Mouse (Mus musculus) testis, postnatal 10 days (tissue): ENCODE results near the gene Pibf1.
A peak's percentile ranks its signal among the peaks of the same experiment; 100 is the strongest.

Source experiments
- DNase-seq: peaks from one replicate; pipeline ENCODE4 v3.0.0; 2021; ENCODE audit warnings: low spot score

Gene Pibf1

DNA sequence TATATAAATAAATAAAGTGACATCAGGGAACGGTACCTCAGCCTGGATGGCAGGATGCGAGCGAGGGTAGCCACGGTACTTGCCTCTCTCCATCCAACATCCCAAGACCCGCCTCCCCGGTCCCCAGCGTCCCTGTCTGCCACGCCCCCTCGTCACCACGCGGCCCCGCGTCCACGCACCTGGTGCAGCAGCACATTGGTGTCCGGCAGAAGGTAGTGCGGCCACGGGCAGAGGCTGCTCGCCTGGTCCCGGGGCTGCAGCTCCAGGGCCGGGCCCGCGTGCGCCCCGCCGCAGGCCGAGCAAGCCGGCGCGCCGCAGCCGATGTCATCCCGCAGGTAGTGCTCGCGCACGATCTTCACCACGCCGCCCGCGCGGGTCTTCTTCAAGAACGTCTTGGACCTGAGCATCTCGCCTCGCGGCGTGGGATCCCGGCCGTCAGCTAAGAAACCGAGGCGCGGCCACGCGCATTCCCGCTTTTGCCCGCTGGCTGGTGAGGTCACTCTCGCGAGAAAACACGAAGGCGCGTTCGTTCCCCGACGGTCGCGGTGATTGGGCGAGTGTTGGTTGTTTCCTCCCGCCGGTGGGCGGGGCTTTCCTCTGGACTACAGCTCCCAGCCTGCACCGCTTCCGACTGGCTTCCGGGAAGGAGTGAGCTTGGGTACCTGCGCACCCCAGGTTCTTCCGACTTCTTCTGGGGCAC, at the start of gene Pibf1, which contains the start of gene Dis3:
TSS of gene Pibf1 (plus strand) at position 158 of the 700 bp plus-strand sequence.
TSS of gene Dis3 (minus strand) at position 504 of the 700 bp plus-strand sequence.
- DNase-seq = peak; percentile 99

DNA sequence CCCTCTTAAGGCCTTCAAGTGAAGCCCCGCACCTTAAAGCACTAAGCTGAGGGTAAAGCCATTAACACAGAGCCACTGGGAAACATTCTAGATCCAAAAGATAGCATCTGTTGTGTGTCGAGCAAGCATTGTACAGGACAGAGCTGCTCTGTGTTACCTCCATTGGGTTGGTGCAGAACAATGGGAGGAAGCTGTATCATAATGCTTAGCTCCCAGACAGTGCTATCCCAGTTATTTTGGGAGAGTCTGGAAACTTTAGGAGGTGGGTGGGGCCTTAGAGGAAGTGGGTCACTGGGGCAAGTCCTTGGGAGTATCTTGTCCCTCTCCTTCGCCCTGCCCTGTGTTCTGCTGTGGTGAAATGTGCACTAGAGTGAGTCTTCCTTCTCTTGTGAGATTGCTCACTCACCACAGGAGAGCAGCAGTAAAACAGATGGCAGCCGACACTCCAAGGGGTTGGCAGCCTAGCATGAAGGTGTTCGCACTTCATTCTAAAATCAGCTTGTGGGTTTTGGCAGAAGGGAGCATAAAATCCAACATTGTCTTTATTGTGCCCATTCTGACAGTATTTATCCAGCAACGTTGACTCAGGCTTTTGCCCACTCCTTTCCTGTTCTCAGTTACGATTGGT, 40.2 kb upstream of the Pibf1 start:
- no peak for DNase-seq

DNA sequence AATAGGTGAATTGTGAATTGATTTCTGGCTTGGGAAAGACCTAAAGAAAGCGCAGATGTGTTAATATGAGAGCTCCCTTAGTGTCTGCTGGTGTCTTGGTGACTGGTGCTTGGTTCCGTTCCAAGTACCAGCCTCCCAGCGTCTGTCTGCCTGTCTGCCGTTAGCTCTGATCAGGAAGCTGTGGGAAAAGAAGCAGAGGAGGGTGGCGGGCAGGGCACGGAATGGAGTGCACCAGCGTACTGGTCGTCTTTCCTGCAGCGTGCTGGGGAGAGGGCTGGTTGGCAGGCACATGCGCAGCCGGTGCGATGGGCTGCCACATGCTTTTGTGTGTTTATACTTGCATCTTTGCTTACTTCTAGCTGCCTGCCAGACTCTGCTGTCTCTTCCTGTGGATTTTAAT, 38.6 kb upstream of the Pibf1 start:
- DNase-seq = no peak

DNA sequence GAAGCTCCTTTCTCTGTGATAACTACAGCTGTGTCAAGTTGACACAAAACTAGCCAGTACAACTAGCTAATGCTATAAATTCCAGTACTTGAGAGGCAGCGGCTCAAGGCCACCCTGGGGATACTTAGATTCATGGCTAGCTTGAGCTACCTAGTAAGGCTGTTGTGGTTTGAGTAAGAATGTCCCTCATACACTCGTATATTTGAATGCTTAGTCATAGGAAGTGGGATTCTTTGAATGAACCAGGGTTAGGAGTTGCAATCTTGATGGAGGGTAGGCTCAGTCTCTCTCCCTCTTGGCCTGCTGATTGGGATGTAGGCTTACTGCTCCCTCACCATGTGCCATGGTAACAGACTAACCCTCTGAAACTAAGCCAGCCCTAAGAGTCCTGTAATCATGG, 36.1 kb upstream of the Pibf1 start:
- no peak for DNase-seq

DNA sequence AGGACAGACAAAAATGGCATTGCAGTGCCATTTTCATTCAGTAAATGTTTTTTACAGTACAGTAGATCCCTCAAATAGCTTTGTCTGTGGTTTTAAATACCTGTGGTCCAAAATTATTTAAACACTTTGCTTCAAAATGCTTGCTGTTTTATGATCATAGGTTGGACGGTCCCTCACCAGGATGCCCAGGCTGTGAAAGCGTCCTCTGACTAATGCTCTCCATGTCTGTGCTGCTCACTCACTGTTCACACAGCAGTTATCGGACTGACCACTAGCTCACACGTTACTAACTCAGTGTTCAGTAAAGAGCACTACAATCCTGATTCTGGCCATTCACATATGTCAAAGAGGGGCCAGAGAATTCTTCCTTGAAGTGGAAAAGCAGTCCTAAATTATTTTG, 28.1 kb upstream of the Pibf1 start:
- no peak for DNase-seq

DNA sequence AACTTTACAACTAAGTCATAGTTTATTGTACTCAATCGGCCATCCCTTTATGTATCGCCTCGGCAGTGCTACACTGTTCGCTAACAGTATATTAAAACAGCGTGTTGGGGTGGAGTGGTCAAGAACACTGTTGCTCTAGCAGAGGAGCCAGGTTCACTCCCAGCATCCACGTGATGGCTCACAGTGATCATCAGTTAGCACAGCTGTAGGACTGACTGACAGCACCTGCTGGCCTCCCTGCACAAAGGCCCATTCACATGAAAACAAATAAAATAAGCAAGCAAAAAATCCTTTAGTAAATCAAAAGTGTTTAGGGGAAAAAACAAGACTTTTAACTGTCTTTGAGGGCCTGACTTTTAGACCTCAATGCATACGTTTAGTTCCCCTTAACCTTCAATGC, 10.3 kb upstream of the Pibf1 start:
- no peak for DNase-seq

DNA sequence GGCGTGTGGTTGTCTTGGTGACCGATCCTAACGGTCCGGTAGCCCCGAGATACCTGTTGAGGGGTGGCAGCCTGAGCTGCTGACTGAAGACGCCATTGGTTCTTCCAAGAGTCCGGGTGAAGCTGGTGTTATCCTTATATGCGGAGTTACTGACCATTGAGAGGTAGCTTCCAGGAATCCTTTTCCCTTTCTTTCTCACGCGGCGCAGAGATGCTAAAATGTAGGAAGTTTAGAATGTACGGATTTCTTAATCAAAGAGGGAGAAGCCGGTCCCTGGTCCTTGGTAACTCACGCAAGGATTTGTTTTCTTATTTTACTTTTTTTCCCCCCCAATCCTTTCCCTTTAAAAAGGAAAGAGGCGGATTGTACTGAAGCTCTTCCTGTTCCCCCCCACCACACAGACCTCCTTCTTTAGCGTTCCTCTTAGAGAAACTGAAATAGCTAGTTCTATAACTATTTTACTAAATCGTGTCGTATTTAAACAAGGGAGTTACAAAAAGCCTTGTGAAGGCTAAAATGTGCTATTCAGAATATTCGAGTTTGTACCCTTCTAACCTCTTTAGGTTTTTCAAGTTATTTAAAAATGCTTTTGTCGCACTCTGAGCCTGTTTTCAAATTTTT, 853 bp downstream of the Pibf1 start:
- no peak for DNase-seq

DNA sequence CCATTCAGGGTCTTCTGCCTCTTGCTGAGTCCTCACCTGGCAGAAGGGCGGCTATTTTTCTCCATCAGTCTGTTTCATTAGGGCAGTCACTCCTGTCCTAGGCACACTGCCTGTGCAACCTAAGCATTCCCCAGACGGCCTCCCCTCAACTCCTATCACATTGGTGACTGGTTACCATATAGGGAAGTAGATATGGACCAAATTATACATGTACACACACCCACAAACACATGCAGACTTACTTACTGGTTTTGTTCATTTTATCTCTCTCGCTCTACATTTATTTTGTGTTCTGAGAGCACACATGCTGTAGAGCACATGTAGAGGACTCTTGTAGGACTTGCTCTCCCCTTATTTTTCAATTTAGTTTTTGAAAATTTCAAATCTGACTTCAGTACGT, 3.8 kb downstream of the Pibf1 start:
- DNase-seq = no peak

DNA sequence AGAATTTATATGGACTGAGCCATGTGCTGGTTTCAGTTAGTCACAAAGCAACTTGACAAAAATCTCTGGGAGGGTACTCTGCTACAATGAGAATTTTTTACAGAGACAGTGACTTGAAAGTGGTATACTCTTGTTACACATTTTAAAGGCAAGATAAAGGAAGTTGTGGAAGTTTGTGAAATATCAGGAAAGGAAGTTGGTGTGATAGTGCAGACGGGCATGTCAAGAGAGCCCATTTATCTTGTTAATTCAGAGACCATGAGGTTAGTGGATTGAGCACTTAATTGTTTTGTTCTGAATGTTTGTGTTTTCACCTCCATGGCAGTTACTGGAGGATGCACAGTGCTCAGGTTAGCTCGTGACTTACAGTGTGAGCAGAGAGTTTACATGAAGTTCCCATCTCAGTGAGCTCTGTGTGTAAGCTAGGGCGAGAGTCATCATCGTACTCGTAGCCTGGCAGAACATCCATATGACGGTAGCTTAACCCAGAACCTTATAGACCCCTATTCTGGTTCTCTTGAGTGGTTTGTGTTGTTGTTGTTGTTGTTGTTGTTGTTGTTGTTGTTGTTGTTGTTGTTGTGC, 5.4 kb downstream of the Pibf1 start:
- no peak for DNase-seq

DNA sequence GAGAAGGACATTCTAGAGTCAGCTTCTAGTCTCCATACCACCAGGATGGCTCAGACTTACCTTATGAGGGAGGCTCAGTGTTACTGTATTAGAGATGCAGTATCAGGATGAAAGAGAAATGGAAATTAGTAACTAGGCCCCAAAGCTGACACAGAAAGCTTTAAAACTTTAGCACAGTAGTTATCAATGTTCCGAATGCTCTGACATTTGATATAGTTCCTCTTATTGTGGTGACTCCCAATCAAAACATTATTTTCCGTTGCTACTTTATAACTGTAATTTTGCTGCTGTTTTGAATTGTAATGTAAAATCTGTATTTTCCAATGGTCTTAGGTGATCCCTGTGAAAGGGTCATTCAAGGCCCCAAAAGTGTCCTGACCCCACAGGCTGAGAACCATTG, 7.4 kb downstream of the Pibf1 start:
- DNase-seq = no peak

DNA sequence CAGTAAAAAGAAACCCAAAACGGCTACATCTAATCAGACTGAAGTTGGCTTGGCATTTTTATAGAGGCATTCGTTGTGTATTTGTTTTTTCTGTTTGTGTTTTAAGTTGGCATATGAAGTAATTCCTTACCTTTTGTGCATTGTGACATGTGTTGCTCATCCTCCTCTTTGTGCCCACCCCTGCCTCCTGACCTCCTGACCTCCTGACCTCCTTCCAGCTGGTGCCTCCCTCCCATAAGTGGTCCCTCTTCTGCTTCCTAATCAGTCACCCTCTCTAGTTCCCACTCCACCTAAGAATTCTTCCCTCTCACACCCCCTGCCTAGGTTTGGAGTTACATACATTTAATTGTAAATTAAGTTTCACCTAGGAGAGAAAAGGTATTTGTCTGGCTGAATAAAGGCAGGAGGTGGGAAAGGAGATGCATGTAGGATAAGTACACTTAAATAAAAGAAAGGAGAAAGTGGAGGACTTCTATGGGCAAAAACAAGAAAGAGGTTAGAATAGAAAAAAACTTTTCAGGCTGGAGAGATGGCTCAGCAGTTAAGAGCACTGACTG, 8.5 kb downstream of the Pibf1 start:
- DNase-seq = no peak

DNA sequence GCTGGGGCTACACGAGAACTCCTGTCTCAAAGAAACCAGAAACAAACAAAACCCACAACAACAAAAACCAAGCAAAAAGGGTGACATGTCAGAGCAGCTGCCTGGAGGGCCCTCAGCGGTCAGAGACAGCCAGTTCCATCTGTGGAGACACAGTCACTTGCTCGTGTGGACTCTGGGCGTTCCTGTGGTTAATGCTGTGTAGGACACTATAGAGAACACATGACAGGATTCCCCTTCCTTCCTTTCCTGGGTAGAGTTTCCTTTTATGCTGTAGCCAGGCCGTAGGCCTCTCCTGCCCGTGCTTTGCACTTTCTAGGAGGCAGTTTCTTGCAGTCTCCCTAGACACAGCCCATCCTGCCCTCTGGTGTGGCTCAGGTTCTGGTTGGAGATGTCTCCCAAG, 9.5 kb downstream of the Pibf1 start:
- no peak for DNase-seq

DNA sequence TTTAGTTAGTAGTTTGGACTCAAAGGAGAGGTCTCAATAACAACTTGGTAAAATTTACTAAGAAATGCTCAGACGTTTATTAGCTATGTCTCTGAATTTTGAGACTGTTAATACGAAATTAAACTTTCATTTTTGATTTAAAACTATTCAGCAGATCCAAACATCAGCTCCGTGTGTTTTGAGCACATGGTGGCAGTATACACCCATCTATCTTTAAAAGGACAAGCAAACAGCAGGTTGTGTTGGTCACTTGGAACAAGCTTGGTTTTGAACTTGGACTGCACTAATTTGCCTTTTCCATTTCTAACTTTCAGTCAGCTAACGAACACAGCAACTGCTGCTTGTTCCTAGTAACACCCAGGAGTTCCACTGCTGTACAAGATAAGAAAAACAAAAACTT, 18.4 kb downstream of the Pibf1 start:
- no peak for DNase-seq

DNA sequence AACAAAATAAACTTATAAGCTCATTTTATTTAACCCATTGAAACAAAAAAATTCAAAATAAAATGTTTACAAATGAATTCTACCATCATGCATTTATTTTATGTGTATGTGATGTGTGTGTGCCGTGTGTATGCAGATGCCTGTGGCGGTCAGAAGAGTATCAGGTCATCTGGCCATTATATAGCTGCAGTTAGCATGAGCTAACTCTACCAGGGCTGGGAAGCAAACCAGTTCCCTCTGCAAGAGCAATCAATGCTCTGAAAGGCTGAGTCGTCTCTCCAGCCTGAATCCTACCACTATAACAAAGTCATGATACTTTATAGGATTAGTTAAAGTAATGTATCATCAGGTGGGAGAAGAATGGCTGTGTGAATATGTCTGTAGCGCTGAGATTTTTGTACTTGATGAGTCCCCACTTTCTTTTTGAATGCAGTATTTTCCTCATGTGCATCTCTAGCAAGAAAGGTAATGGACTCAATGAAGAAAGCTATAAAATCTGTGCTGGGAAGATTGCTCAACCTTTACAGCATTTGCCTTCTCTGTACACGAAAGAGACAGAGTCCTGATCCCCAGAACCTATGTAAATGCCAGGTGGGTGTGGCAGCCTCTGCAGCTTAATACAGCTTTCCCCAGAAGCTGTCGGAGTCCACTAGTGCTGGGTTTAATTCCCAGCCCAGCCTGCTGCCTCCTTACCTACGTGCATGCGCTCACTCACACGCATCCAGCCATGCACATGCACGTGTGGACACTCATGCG, 22.5 kb downstream of the Pibf1 start:
- DNase-seq = no peak

DNA sequence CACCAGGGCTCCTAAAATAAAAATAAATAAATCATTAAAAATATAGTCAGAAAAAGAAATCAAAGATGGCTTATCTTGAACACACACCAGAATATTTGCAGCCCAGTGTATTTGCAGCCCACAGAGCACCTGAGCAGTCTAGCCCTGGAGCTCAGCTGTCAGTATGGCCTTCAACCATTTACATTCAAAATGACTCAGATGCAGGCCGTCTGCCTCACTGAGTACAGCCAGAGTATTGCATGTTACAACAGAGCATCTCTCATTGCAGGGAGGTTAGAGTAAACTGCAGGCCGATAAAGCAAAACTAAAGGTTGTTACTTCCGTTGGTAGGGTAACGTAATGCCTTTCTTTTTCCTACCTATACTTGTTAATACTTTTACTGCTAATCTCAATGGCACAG, 24.9 kb downstream of the Pibf1 start:
- DNase-seq = no peak

DNA sequence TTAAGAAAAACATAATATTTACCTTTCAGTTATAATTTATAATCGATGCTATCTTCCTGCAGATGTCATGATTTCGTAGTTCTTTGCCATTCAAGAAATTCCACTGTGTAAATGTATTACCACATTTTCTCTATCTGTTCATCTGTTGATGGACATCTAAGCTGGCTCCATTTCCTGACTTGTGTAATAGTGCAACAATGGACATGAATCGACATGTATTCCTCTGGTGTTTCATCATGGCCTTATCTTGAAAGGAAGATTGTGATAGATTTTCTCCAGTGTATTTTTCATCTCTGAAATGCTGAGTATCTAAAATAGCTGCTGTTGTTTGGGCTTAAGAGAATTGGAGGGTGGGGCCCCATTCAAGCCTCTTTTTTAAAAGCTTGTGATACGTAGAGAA, 27.5 kb downstream of the Pibf1 start:
- no peak for DNase-seq

DNA sequence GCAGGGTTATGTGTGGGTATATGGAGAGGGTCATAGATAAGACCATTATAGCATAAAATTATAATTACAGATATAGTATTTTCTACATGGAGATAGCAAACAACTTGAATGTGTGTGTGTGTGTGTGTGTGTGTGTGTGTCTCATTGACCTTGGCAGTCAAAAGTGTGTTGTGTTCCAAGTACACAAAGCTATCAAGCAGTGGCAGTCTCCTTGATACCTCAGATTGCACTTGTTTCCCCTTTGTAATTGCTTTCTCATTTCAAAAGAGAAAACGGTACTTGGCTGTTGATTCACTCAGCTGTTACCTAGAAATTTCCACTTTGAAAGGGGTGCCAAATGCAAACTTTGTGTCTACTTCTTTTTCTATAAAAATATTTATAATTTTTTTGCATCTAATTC, 28.3 kb downstream of the Pibf1 start:
- no peak for DNase-seq

DNA sequence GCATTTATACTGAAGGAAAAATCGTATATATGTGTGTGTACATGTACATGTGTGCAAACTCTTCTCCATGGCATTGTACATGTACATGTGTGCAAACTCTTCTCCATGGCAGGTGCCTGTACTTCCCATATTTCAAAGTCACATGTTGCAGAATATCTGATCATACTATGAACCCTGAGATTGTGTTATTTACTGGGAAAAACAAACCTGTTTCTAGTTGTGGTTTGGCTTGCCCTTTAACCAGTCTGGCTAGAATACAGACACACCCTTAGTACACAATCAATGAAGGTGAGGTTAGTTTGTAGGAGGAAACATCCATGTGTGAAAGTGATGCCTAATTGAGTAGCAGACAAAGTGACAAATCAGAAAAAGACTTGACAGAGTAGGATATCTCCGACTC, 29.8 kb downstream of the Pibf1 start:
- DNase-seq = no peak

DNA sequence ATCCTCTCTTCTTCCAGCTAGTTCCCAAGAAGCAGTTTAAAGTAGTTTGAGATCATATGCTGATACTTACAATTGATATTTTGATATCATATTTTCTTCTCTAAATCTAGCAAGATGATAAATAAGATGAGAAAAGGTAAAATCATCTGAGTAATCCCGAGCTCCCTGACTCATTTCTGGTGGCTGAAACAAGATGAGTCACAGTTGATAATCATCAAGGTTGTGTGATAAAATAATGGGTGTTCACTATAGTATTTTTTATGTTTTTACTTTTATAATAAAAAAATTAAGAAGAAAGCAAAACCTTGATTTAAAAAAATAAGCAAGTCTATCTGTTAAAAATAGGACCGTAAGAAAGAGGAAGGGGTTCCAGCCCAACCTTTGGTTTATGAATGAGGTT, 34.8 kb downstream of the Pibf1 start:
- no peak for DNase-seq

DNA sequence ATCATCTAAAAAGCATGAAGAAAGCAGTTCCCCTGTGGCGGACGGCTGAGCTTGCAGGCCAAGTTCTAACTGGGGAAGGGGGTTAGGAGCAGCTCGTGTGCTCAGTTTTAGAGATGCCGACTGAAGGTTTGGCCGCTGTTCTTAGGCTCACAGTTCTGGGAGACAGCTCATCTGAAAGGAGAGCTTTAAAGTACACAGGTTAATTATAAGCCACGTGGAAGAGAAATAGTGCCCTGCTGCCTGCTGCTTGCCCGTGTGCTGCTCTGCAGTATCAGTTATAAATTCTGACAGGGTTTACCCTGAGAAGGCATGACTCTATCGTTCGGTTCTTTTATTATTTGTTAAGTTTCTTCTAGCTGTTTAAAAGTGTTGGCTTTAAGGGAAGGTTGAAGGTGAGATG, 36.5 kb downstream of the Pibf1 start:
- no peak for DNase-seq

DNA sequence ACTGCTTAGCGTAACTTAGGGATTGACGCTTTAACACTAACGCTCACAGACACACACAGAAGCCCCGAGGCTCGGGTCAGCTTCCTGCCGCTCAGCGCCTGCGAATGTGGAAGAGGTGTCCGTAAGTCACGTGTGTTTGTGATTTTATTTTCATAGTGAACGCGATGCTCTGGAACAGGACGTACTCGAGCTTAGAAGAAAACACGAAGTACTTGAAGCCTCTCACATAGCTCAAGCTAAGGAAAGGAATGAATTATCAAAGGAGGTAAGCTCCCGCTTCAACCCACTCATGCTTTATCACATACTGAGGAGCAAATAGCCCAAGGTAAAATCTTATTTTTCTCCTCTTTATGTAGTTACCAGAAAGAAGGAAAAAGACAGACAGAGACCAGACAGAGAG, 37.1 kb downstream of the Pibf1 start:
- DNase-seq = no peak

DNA sequence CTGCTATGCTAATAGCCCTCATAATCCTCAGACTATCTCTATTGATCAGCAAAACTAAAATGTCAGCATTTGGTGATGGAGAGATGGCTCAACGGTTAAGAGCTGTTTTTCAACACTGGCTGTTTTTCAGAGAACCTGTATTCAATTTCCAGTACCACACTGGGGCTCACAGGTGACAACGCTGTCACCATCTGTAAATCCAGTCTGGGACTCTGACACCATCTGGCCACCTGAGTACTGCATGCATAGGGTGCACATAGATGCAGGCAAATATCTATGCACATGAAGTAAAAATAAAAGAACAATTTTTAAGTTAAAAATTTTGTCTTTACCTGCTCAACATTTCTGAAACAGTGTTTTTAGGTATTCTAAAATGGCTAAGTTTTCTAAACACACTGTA, 40.8 kb downstream of the Pibf1 start:
- no peak for DNase-seq
